In the genomic region with DNA sequence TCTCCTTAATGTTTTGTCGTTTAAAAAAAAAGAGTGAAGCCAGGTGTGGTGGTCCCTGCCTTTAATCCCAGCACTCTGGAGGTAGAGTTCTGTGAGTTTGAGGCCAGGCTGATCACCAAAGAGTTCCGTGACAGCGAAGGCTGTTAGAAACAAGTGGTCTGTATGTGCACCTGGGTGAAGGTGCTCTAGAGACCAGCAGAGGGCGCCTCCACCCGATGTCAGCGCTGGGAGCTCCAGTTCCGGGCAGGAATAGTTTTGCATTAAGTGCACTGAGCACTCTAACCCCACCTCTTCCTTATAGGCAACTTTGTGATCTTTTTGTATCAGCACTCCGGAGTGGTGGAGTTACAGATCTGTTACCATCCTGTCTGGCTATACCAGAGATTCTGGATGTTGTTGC, we compare ENCODE assay signal across 8 mouse cellular contexts. TPM values are rescaled to one million over a fixed set of nuclear protein-coding genes. Genes with fewer than 3 reads are reported as not detected.
DNase-seq lines count a peak whose midpoint lies in the region; ATAC-seq lines count a peak whose summit lies in the region.

No protein-coding gene starts in this region.

- no peaks in the 10 kb centered on the region for H3K27me3 ChIP-seq in forebrain, embryonic 16.5 days (replicated peaks; ENCODE audit: control insufficient read depth, insufficient read depth, low read length)
- 0 out of 2 replicates have a peak, but pooled peaks cover 7% of the 10 kb centered on the region for H3K27me3 ChIP-seq in neural tube, embryonic 15.5 days (replicated peaks)

- H3K9me3 ChIP-seq in forebrain, embryonic 16.5 days (ENCODE audit: control insufficient read depth, low read length), result no peaks in the 10 kb centered on the region
- H3K9me3 ChIP-seq in neural tube, embryonic 15.5 days (replicated peaks), result no peaks in the 10 kb centered on the region

- H3K9ac ChIP-seq in forebrain, embryonic 16.5 days (replicated peaks; ENCODE audit: low read depth, low read length), result no peak overlapping the region; the same call in 1 of the 2 replicates
- peak overlapping the region; percentile 94; the same call in 1 of the 2 replicates for H3K9ac ChIP-seq in neural tube, embryonic 15.5 days (replicated peaks)

- peaks cover 26% of the 10 kb centered on the region for H3K4me1 ChIP-seq in forebrain, embryonic 16.5 days (replicated peaks; ENCODE audit: control insufficient read depth, insufficient read depth, low read length)
- H3K4me1 ChIP-seq in neural tube, embryonic 15.5 days, result peaks cover 53% of the 10 kb centered on the region

- peak overlapping the region; percentile 84 for H3K4me3 ChIP-seq in forebrain, embryonic 16.5 days (replicated peaks; ENCODE audit: low read length)
- H3K4me3 ChIP-seq in neural tube, embryonic 15.5 days (replicated peaks), result peak overlapping the region; percentile 84

- H3K36me3 ChIP-seq in forebrain, embryonic 16.5 days (ENCODE audit: control insufficient read depth, insufficient read depth), result no peaks in the 10 kb centered on the region
- H3K36me3 ChIP-seq in neural tube, embryonic 15.5 days, result peaks cover 10% of the 10 kb centered on the region; the same call in 1 of the 2 replicates

- WGBS in forebrain, embryonic 16.5 days, result 42% methylated on average over 8 of the region's 8 CpGs
- 42% methylated on average over 8 of the region's 8 CpGs for WGBS in neural tube, embryonic 15.5 days

- no peak for ATAC-seq in forebrain, embryonic 16.5 days
- no peak for ATAC-seq in neural tube, embryonic 15.5 days (ENCODE audit: low FRiP score)
- ATAC-seq in activated CD4-positive, CD25-positive, alpha-beta regulatory T cell, adult 4 months, result no peak

- DNase-seq in right cerebral cortex, adult 2 months (ENCODE audit: low spot score in 2 of 2), result peak; percentile 24
- DNase-seq in right cerebral cortex, adult 18-20 months, result no peak
- peak; percentile 62 for DNase-seq in c-Kit-positive CD71-positive TER-119-positive erythroid progenitor cells, embryonic 14.5 days (ENCODE audit: low spot score)
- DNase-seq in induced T-regulatory cell, adult 2 months (ENCODE audit: low read depth), result peak; percentile 53
- DNase-seq in lung, adult 18-20 months, result peak; percentile 30 to 39

- H3K4me2 ChIP-seq in forebrain, embryonic 16.5 days (ENCODE audit: low read length), result peak overlapping the region; percentile 89
- H3K4me2 ChIP-seq in neural tube, embryonic 15.5 days, result peak overlapping the region; percentile 81

- H3K27ac ChIP-seq in forebrain, embryonic 16.5 days (ENCODE audit: low read length), result no peak overlapping the region
- no peak overlapping the region for H3K27ac ChIP-seq in neural tube, embryonic 15.5 days (replicated peaks)

RNA-seq across cellular contexts. Expression of a gene that starts 1.2 kb away (rescaled TPM):
- polyA plus RNA-seq in forebrain, embryonic 16.5 days (2015; fragmentation: Nextera tagmentation; extraction: Ambion mirVana), result 76.1 and 89.5 TPM in 2 replicates
- polyA plus RNA-seq in neural tube, embryonic 15.5 days (2015; fragmentation: Nextera tagmentation; extraction: Ambion mirVana), result 86.2 and 89.1 TPM in 2 replicates
- 10 to 100 TPM; 11.8 to 16.3 TPM for polyA plus RNA-seq in activated CD4-positive, CD25-positive, alpha-beta regulatory T cell, adult 4 months (2017; shearing (Covaris generic))

RNA-seq across cellular contexts. Expression of a gene that starts 28.0 kb away (rescaled TPM):
- polyA plus RNA-seq in forebrain, embryonic 16.5 days (2015; fragmentation: Nextera tagmentation; extraction: Ambion mirVana), result 41.9 and 50.1 TPM in 2 replicates
- 46.1 and 47.3 TPM in 2 replicates for polyA plus RNA-seq in neural tube, embryonic 15.5 days (2015; fragmentation: Nextera tagmentation; extraction: Ambion mirVana)
- polyA plus RNA-seq in activated CD4-positive, CD25-positive, alpha-beta regulatory T cell, adult 4 months (2017; shearing (Covaris generic)), result 10 to 100 TPM; 66.5 to 89.2 TPM

RNA-seq across cellular contexts. Expression of a gene that starts 36.4 kb away (rescaled TPM):
- 0.99 and 1.4 TPM in 2 replicates for polyA plus RNA-seq in forebrain, embryonic 16.5 days (2015; fragmentation: Nextera tagmentation; extraction: Ambion mirVana)
- 2.7 and 3.8 TPM in 2 replicates for polyA plus RNA-seq in neural tube, embryonic 15.5 days (2015; fragmentation: Nextera tagmentation; extraction: Ambion mirVana)
- not detected for polyA plus RNA-seq in activated CD4-positive, CD25-positive, alpha-beta regulatory T cell, adult 4 months (2017; shearing (Covaris generic))
